Mouse (Mus musculus) heart, embryonic 13.5 days (tissue): ENCODE data around the gene Grid2ip. TPM values are rescaled to one million over a fixed set of nuclear protein-coding genes. Genes with fewer than 3 reads are reported as not detected.
A peak's percentile ranks its signal among the peaks of the same experiment; 100 is the strongest.

Experiments used
- ATAC-seq: fragments of 200-750 bp; cut with Nextera tagmentation; 2 replicates; pipeline ENCODE4 v1.8.0; 2017; ENCODE audit warnings: moderate TSS enrichment; ENCODE audit not compliant: insufficient number of reproducible peaks, low FRiP score, low TSS enrichment; ENCODE audit errors: extremely low read depth
- H3K27ac ChIP-seq: fragments of 300-500 bp; sonication (generic); replicated peaks from 2 replicates; pipeline ENCODE4 v1.5.1; 2015; ENCODE audit warnings: moderate library complexity, mild to moderate bottlenecking, inconsistent platforms
- H3K27me3 ChIP-seq: fragments of 300-500 bp; sonication (generic); replicated peaks from 2 replicates; pipeline ENCODE4 v1.6.1; 2015; ENCODE audit warnings: mild to moderate bottlenecking, inconsistent platforms
- H3K36me3 ChIP-seq: fragments of 300-500 bp; sonication (generic); 2 replicates; pipeline ENCODE4 v1.6.1; 2015; ENCODE audit warnings: mild to moderate bottlenecking, inconsistent platforms
- H3K4me1 ChIP-seq: fragments of 300-500 bp; sonication (generic); 2 replicates; pipeline ENCODE4 v1.6.1; 2015; ENCODE audit warnings: inconsistent platforms
- H3K4me2 ChIP-seq: fragments of 300-500 bp; sonication (generic); 2 replicates; pipeline ENCODE4 v1.6.1; 2015; ENCODE audit warnings: inconsistent platforms, mild to moderate bottlenecking, moderate library complexity
- H3K4me3 ChIP-seq: fragments of 300-500 bp; sonication (generic); 2 replicates; pipeline ENCODE4 v1.5.1; 2015; ENCODE audit warnings: moderate library complexity, mild to moderate bottlenecking, inconsistent platforms
- H3K9ac ChIP-seq: fragments of 300-500 bp; sonication (generic); 2 replicates; pipeline ENCODE4 v1.6.1; 2015; ENCODE audit warnings: inconsistent platforms, mild to moderate bottlenecking, moderate library complexity
- H3K9me3 ChIP-seq: fragments of 300-500 bp; sonication (generic); 2 replicates; pipeline ENCODE4 v1.6.1; 2016; ENCODE audit warnings: inconsistent platforms
- WGBS: fragments of 180-500 bp; shearing (Covaris S2); methylation state at CpG from one replicate; pipeline ENCODE4 v1.1.7; 2015; ENCODE audit warnings: mixed read lengths; 5-methylcytosine and 5-hydroxymethylcytosine counted together
- polyA plus RNA-seq: library from polyadenylated mRNA; unstranded; fragments of >200 nt; fragmentation: Nextera tagmentation; extraction: Ambion mirVana; gene quantifications from 2 replicates; pipeline ENCODE4 v1.2.1, GENCODE M21; 2015

The Grid2ip gene
- polyA plus RNA-seq, 1 experiment from 2014 or later: not detected

DNA sequence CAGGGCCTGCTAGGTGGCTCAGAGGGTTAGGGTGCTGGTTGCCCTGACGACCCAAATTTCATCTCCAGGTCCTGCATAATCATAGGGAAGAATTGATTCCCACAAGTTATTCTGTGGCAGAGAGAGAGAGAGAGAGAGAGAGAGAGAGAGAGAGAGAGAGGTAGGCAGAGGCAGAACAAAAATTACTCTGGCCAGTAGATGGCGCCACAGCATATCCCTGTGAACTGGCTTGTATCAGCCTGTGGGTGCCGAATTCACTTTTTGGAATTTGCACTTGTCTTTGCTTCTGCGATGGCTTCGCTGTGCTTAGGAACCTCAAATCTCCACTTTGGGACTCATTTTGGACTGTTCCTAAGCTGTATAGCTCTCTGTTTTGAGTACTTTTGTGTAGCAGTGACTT, 23.3 kb upstream of the Grid2ip start:
- no peak overlapping the region for H3K4me3 ChIP-seq
- peaks cover 8% of the 10 kb centered on the region for H3K4me1 ChIP-seq
- peak overlapping the region; percentile 40 for H3K4me2 ChIP-seq
- H3K36me3 ChIP-seq: peaks cover 4% of the 10 kb centered on the region; the same call in 1 of the 2 replicates
- 10% methylated on average over 5 of the region's 5 CpGs for WGBS
- no peaks in the 10 kb centered on the region for H3K9me3 ChIP-seq
- H3K9ac ChIP-seq: 0 out of 2 replicates have a peak overlapping the region, but pooled peaks have one; percentile 61
- H3K27me3 ChIP-seq: 0 out of 2 replicates have a peak, but pooled peaks cover 12% of the 10 kb centered on the region
- ATAC-seq: no peak
- H3K27ac ChIP-seq: no peak overlapping the region

DNA sequence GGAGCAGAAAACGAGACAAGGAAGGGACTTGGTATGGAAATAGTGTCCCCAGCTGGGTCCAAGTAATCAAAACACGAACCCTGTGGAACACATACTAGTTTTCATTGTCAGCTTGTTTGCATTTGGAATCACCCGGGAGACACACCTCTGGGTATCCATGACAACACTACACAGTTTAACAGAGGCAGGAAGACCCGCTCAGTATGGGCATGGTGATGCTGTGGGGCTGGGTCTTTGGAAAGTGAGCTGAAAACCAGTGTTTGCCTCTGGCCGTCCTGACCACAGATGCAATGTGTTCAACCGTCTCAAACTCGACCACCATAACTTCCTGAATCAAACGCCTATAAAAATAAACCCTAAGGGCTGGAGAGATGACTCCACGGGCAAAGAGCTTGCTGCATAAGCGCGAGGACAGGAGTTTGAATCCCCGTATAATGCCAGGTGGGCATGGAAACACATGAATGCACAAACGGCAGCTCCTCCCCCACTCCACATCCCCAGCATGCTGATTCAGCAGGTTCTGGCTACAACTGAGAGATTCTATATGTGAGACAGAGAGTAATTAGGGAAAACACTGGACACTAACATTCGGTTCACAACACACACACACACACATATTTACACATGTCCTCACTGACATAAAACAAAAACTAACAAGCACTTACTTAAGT, 22.6 kb upstream of the Grid2ip start:
- Histone ChIP-seq H3K27ac (no peak overlapping the region), H3K9me3 (no peaks in the 10 kb centered on the region), H3K36me3 (peaks cover 4% of the 10 kb centered on the region; the same call in 1 of the 2 replicates), H3K9ac (no peak overlapping the region), H3K4me2 (no peak overlapping the region), H3K27me3 (0 out of 2 replicates have a peak, but pooled peaks cover 12% of the 10 kb centered on the region), H3K4me1 (peaks cover 7% of the 10 kb centered on the region), H3K4me3 (no peak overlapping the region)
- no peak for ATAC-seq
- 64% methylated on average over 14 of the region's 14 CpGs for WGBS

DNA sequence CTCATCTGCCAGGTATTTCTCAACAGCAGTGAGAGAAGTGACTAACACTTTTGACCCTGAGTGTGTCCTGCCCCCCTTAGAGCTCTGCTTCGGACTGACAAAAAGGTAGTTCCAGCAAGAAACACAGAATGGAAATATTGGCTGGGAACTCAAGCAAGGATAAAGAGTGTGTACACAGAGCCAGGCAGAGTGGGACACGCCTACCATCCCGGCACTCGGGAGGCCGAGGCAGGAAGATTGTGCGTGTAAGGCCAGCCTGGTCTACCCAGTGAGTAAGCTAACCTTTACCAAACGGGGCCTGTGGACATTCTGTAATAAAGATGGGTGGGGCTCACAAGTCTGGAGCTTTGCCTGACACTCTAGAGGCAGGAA, 22.1 kb upstream of the Grid2ip start:
- no peak overlapping the region for H3K4me2 ChIP-seq
- WGBS: 68% methylated on average over 7 of the region's 7 CpGs
- H3K36me3 ChIP-seq: peaks cover 4% of the 10 kb centered on the region; the same call in 1 of the 2 replicates
- no peak for ATAC-seq
- H3K9me3 ChIP-seq: no peaks in the 10 kb centered on the region
- H3K27me3 ChIP-seq: peaks cover 15% of the 10 kb centered on the region
- H3K27ac ChIP-seq: no peak overlapping the region
- H3K9ac ChIP-seq: no peak overlapping the region
- peaks cover 2% of the 10 kb centered on the region for H3K4me1 ChIP-seq
- no peak overlapping the region for H3K4me3 ChIP-seq

DNA sequence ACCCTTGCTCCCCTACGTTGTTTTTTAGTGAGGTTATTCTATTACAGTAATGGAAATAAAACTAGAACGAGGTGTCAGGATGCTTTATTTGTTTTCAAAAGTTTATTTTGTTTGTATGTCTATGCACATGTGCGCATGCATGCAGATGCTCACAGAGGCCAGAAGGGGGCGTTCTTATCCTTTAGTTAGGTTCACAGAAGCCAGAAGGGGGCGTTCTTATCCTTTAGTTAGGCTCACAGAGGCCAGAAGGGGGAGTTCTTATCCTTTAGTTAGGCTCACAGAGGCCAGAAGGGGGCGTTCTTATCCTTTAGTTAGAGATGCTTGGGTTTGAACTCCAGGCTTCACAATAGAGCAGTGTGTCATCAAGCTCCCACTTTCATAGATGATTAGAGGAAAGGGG, 20.6 kb upstream of the Grid2ip start:
- no peak for ATAC-seq
- WGBS: 61% methylated on average over 6 of the region's 6 CpGs
- Histone ChIP-seq H3K27ac (no peak overlapping the region), H3K4me1 (no peaks in the 10 kb centered on the region; the same call in 1 of the 2 replicates), H3K4me3 (no peak overlapping the region), H3K9me3 (no peaks in the 10 kb centered on the region), H3K36me3 (peaks cover 4% of the 10 kb centered on the region; the same call in 1 of the 2 replicates), H3K4me2 (no peak overlapping the region), H3K9ac (no peak overlapping the region), H3K27me3 (peaks cover 16% of the 10 kb centered on the region)

DNA sequence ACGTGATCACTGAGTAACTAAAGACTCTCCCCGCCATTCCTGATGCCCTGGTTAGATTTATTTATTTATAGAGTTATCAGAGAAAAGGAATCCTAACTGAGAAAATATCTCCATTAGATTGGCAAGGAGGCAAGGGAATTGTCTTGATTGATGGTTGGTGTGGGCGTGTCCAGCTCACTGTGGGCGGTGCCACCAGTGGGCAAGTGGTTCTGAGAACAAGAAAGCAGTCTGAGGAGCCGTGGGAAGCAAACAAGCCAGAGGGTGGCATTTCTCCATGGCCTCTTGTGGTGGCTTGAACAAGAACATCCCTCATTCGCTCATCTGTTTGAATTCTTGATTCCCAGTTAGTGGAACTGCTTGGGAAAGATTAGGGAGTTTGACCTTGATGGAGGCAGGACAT, 17.5 kb upstream of the Grid2ip start:
- Histone ChIP-seq H3K27me3 (peaks cover 16% of the 10 kb centered on the region), H3K4me1 (no peaks in the 10 kb centered on the region), H3K4me3 (no peak overlapping the region), H3K9me3 (no peaks in the 10 kb centered on the region), H3K4me2 (no peak overlapping the region), H3K9ac (no peak overlapping the region), H3K36me3 (no peaks in the 10 kb centered on the region), H3K27ac (no peak overlapping the region)
- no peak for ATAC-seq
- WGBS: 51% methylated on average over 6 of the region's 6 CpGs

DNA sequence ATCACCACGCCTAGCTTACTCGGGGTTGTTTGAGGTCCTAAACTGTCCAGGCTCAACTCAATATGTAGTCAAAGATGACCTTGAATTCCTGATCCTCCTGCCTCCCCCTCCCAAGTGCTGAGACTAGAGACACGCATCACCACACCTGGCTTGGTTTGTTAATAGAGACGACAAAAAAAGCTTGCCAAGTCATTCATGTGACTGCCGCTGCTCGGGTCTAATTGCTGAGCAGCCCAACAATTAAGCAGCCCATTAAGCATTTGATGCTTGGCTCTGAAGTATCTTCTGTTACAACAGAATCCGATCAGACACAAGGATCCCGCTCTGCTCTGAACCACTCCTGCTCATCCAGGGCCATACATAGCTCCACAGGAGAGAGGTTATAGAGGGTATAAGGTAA, 10.8 kb upstream of the Grid2ip start:
- H3K4me2 ChIP-seq: no peak overlapping the region
- ATAC-seq: no peak
- no peaks in the 10 kb centered on the region for H3K36me3 ChIP-seq
- no peaks in the 10 kb centered on the region for H3K4me1 ChIP-seq
- peaks cover 8% of the 10 kb centered on the region for H3K9me3 ChIP-seq
- H3K27ac ChIP-seq: no peak overlapping the region
- WGBS: 70% methylated on average over 8 of the region's 8 CpGs
- no peak overlapping the region for H3K4me3 ChIP-seq
- no peaks in the 10 kb centered on the region for H3K27me3 ChIP-seq
- H3K9ac ChIP-seq: no peak overlapping the region

DNA sequence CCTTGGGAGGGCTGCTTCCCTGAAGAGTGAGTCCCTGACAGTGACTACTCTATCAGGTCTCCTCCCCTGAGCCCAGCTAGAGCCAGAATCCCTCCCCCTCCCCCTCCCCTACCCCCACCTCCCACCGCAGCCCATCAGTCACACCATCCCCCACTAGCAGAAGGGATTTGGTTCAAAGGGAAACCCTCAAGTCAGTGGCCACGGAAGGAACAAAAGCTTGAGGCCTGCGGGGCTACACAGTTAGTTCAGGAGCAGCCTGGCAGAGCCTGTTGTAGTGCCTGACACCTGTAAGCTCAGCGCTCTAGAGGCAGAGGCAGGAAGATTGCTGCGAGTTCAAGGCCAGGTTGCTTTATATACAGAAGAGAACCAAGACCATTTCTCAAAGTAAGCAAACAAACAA, 1.1 kb upstream of the Grid2ip start:
- peaks cover 54% of the 10 kb centered on the region for H3K27me3 ChIP-seq
- no peak for ATAC-seq
- H3K9me3 ChIP-seq: peaks cover 5% of the 10 kb centered on the region; the same call in 1 of the 2 replicates
- no peak overlapping the region for H3K9ac ChIP-seq
- H3K4me2 ChIP-seq: no peak overlapping the region
- no peak overlapping the region for H3K27ac ChIP-seq
- 32% methylated on average over 5 of the region's 5 CpGs for WGBS
- H3K4me1 ChIP-seq: peaks cover 9% of the 10 kb centered on the region
- no peaks in the 10 kb centered on the region for H3K36me3 ChIP-seq
- no peak overlapping the region for H3K4me3 ChIP-seq

DNA sequence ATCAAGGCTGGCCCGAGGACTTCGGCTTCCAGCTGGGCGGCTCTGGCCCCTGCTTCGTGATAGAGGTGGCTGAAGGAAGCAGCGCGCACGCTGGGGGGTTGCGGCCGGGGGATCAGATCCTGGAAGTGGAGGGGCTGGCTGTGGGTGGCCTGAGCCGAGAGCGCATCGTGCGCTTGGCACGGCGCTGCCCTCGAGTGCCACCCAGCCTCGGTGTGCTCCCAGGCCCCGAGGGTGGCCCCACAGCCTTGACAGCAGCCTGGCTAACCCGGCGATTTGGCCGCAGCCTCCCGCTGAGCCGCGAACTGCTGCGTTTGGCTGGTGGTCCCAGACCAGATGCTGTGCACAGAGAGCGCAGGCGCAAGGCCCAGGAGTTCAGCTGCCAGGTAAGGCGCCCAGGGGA, 426 bp downstream of the Grid2ip start:
- peaks cover 1% of the 10 kb centered on the region; the same call in 1 of the 2 replicates for H3K9me3 ChIP-seq
- WGBS: 2% methylated on average over 28 of the region's 28 CpGs

DNA sequence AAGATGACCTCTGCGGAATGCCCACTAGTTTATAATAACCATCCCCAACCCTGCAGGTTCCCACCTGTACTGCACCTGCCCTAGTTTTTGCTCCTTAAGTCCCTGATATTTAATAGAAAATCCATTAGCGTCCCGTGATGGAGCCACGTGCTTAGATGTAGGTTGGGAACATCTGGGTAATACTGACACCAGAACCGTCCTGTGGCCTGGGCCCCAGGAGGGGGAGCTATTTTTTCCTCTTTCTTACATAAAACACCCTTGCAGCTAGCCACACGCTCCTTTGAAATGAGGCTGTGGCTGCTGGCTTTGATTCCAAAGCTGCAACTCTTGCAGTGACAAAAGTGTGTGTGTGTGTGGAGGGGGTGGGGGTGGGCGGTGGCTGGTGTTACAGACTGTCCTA, 2.1 kb downstream of the Grid2ip start:
- H3K27me3 ChIP-seq: peaks cover 69% of the 10 kb centered on the region
- H3K4me2 ChIP-seq: no peak overlapping the region
- H3K27ac ChIP-seq: no peak overlapping the region
- no peak overlapping the region for H3K9ac ChIP-seq
- ATAC-seq: no peak
- peaks cover 20% of the 10 kb centered on the region for H3K4me1 ChIP-seq
- no peaks in the 10 kb centered on the region for H3K9me3 ChIP-seq
- no peak overlapping the region for H3K4me3 ChIP-seq
- H3K36me3 ChIP-seq: no peaks in the 10 kb centered on the region
- WGBS: 36% methylated on average over 7 of the region's 7 CpGs

More for the DNA sequence above, 426 bp downstream of the Grid2ip start:
- Histone ChIP-seq H3K27ac (no peak overlapping the region), H3K4me1 (peaks cover 9% of the 10 kb centered on the region), H3K36me3 (no peaks in the 10 kb centered on the region), H3K4me3 (peak overlapping the region; percentile 37), H3K27me3 (peaks cover 59% of the 10 kb centered on the region), H3K4me2 (peak overlapping the region; percentile 65), H3K9ac (peak overlapping the region; percentile 63)
- no peak for ATAC-seq

DNA sequence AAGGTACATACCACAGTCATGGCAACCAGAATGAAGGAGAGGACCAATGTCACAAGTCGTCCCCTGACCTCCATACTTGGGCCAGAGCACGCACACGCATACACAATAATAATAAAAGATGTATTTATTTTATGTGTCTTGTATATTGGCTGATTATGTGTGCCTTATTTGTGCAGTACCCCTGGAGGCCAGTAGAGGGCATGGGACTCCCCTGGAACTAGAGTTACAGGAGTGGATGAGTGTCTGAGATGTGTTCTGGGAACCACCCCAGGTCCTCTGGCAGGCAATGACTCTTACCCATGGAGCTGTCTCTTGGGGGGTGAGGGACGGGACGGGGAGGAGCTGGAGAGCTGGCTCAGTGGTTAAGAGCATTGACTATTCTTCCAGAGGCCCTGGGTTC, 2.9 kb downstream of the Grid2ip start:
- no peak overlapping the region for H3K4me3 ChIP-seq
- no peak overlapping the region for H3K27ac ChIP-seq
- no peak overlapping the region for H3K9ac ChIP-seq
- H3K4me2 ChIP-seq: no peak overlapping the region
- 53% methylated on average over 5 of the region's 5 CpGs for WGBS
- peaks cover 73% of the 10 kb centered on the region for H3K27me3 ChIP-seq
- peaks cover 24% of the 10 kb centered on the region for H3K4me1 ChIP-seq
- no peaks in the 10 kb centered on the region for H3K36me3 ChIP-seq
- no peak for ATAC-seq
- no peaks in the 10 kb centered on the region for H3K9me3 ChIP-seq

DNA sequence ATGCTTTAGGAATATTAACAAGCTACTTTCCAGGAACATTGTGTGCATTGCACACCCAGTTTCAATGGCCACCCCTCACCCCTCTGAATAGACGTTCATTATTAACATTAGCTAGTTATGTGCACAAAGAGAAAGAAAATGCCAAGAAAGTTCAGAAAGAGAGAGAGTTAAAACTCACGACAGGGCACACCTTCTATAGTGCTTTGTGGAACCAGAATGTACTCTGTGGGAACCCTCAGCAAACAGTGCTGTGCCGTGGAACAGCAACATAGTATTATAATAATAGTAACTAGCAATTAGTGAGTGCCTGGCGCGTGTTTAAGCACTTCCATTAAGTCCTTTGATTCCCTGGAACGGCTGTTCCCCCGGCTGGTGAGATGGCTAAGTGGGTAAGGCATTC, 4.3 kb downstream of the Grid2ip start:
- Histone ChIP-seq H3K27ac (no peak overlapping the region), H3K4me3 (no peak overlapping the region), H3K4me1 (peaks cover 24% of the 10 kb centered on the region), H3K9ac (no peak overlapping the region), H3K36me3 (no peaks in the 10 kb centered on the region), H3K9me3 (no peaks in the 10 kb centered on the region), H3K27me3 (peaks cover 75% of the 10 kb centered on the region), H3K4me2 (no peak overlapping the region)
- no peak for ATAC-seq
- WGBS: 65% methylated on average over 7 of the region's 7 CpGs
